Comparison of ENCODE assay signal across 9 mouse cellular contexts in the genomic region with DNA sequence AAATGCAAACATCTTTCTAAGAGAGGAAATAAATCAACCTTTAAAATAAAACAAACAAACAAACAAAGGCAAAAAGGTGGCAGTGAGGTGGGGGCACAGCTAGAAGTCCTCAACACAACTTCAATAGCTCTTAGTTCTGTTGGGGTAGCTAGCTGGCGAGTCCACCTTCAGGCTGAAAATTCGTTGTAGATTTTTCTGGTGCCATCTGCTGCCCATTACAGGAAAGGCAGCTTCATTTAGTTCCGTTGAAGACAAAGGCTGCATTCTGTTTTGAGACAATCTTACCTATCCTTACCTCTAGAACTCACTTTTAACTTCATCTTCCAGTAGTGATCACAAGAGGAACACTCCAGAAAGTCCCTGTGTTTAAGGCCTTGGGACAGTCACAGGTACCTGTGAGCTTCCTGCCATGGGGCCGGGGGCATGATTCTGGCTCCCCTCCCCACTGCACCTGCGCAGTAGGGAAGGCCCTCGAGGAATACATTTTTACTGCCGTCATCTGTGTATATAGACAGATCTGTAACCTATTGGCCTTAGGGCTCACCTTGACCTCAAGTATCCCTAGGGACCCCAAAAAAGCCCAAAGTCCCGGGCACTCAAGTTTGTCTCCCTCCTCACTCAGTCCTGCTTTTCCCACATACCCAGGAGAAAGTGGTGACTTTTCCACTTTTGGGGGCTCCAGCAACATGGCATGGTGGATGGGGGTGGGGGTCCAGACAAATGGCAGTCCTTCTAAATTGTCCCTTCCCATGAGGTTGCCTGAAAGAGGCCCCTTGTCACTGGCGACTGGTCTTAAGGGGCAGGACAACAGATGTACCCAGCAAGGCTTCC. TPM values are rescaled to one million over a fixed set of nuclear protein-coding genes. Genes with fewer than 3 reads are reported as not detected.
DNase-seq lines count a peak whose midpoint lies in the region; ATAC-seq lines count a peak whose summit lies in the region.
"Had no signal": no experiment of that assay in that cellular context is flagged by ENCODE, and none has a peak within 500 bp of the region (broad histone marks: within the 10 kb centered on the region; RNA-seq: fewer than 3 reads in every experiment).

No protein-coding gene starts in this region.

- H3K9me3 ChIP-seq in embryonic facial prominence, embryonic 11.5 days (replicated peaks; ENCODE audit: control insufficient read depth, low read length) = no peaks in the 10 kb centered on the region
- H3K9me3 ChIP-seq in hindbrain, embryonic 12.5 days (replicated peaks) = no peaks in the 10 kb centered on the region
- H3K9me3 ChIP-seq in limb, embryonic 11.5 days (ENCODE audit: control insufficient read depth, low read length) = no peaks in the 10 kb centered on the region

- WGBS in embryonic facial prominence, embryonic 11.5 days = 49% methylated on average over 9 of the region's 9 CpGs
- WGBS in hindbrain, embryonic 12.5 days = 55% methylated on average over 9 of the region's 9 CpGs
- 49% methylated on average over 9 of the region's 9 CpGs for WGBS in limb, embryonic 11.5 days

- no peaks in the 10 kb centered on the region for H3K36me3 ChIP-seq in embryonic facial prominence, embryonic 11.5 days (replicated peaks; ENCODE audit: control insufficient read depth, insufficient read depth, low read depth, low read length)
- no peaks in the 10 kb centered on the region for H3K36me3 ChIP-seq in hindbrain, embryonic 12.5 days
- no peaks in the 10 kb centered on the region for H3K36me3 ChIP-seq in limb, embryonic 11.5 days (ENCODE audit: control insufficient read depth, insufficient read depth, low read length)

- peaks cover 10% of the 10 kb centered on the region for H3K27me3 ChIP-seq in embryonic facial prominence, embryonic 11.5 days (ENCODE audit: control insufficient read depth, insufficient read depth, low read length)
- peaks cover 49% of the 10 kb centered on the region for H3K27me3 ChIP-seq in hindbrain, embryonic 12.5 days
- H3K27me3 ChIP-seq in limb, embryonic 11.5 days (ENCODE audit: control insufficient read depth, insufficient read depth, low read length) = peaks cover 17% of the 10 kb centered on the region

- H3K9ac ChIP-seq in embryonic facial prominence, embryonic 11.5 days (replicated peaks; ENCODE audit: low read length) = no peak overlapping the region
- no peak overlapping the region for H3K9ac ChIP-seq in hindbrain, embryonic 12.5 days
- no peak overlapping the region for H3K9ac ChIP-seq in limb, embryonic 11.5 days (ENCODE audit: low read length)

- H3K4me3 ChIP-seq in embryonic facial prominence, embryonic 11.5 days (ENCODE audit: low read depth, low read length) = no peak overlapping the region
- no peak overlapping the region for H3K4me3 ChIP-seq in hindbrain, embryonic 12.5 days
- no peak overlapping the region for H3K4me3 ChIP-seq in limb, embryonic 11.5 days (ENCODE audit: low read depth, low read length)

- H3K4me2 ChIP-seq in embryonic facial prominence, embryonic 11.5 days (ENCODE audit: low read depth, low read length) = no peak overlapping the region
- H3K4me2 ChIP-seq in hindbrain, embryonic 12.5 days (replicated peaks) = no peak overlapping the region; the same call in 1 of the 2 replicates
- H3K4me2 ChIP-seq in limb, embryonic 11.5 days (ENCODE audit: low read depth, severe bottlenecking) = 0 out of 2 replicates have a peak overlapping the region, but pooled peaks have one; percentile 12

- no peak overlapping the region for H3K27ac ChIP-seq in embryonic facial prominence, embryonic 11.5 days (replicated peaks; ENCODE audit: low read depth, low read length)
- H3K27ac ChIP-seq in hindbrain, embryonic 12.5 days = no peak overlapping the region
- H3K27ac ChIP-seq in limb, embryonic 11.5 days (replicated peaks; ENCODE audit: low read depth, low read length) = no peak overlapping the region

- no peaks in the 10 kb centered on the region for H3K4me1 ChIP-seq in embryonic facial prominence, embryonic 11.5 days (ENCODE audit: control insufficient read depth, insufficient read depth, low read length)
- H3K4me1 ChIP-seq in hindbrain, embryonic 12.5 days = peaks cover 7% of the 10 kb centered on the region
- H3K4me1 ChIP-seq in limb, embryonic 11.5 days (ENCODE audit: control insufficient read depth, insufficient read depth, low read length) = peaks cover 6% of the 10 kb centered on the region; the same call in 1 of the 2 replicates

- peak; percentile 73 for DNase-seq in layer of hippocampus, adult 11-12 months (ENCODE audit: low spot score)
- DNase-seq in layer of hippocampus, postnatal 36 days = no peak
- peak; percentile 75 for DNase-seq in embryonic facial prominence, embryonic 11.5 days (ENCODE audit: low spot score)
- peak; percentile 65 for DNase-seq in limb, embryonic 11.5 days (ENCODE audit: low spot score)
- peak; percentile 33 for DNase-seq in neural tube, embryonic 10.5 days (ENCODE audit: extremely low spot score, low spot score)
- DNase-seq in thymus, postnatal 25 days = peak; percentile 56

- peak; percentile 18 for ATAC-seq in activated CD4-positive, CD25-positive, alpha-beta regulatory T cell, adult 4 months
- 0 out of 2 replicates have a peak, but pooled peaks have one; percentile 29 for ATAC-seq in embryonic facial prominence, embryonic 11.5 days (replicated peaks; ENCODE audit: insufficient number of reproducible peaks, low FRiP score, low TSS enrichment, low read depth)
- peak; percentile 32; the same call in 1 of the 2 replicates for ATAC-seq in hindbrain, embryonic 12.5 days (ENCODE audit: low FRiP score)
- no peak for ATAC-seq in limb, embryonic 11.5 days (ENCODE audit: insufficient number of reproducible peaks, low FRiP score, low TSS enrichment, low read depth)

RNA-seq across cellular contexts. Expression of a gene that starts 0.7 kb away (rescaled TPM):
- under 1 TPM; 0.13 to 0.25 TPM for total RNA-seq in layer of hippocampus, postnatal 36 days (2021)
- polyA plus RNA-seq in activated CD4-positive, CD25-positive, alpha-beta regulatory T cell, adult 4 months (2017; shearing (Covaris generic)) = under 1 TPM; 0.11 to 0.36 TPM
- 15.1 and 15.6 TPM in 2 replicates for polyA plus RNA-seq in embryonic facial prominence, embryonic 11.5 days (2014; fragmentation: Nextera tagmentation; extraction: Ambion mirVana)
- polyA plus RNA-seq in hindbrain, embryonic 12.5 days (2016; fragmentation: Nextera tagmentation; extraction: Ambion mirVana) = 11.6 and 13.3 TPM in 2 replicates
- polyA plus RNA-seq in limb, embryonic 11.5 days (2014; fragmentation: Nextera tagmentation; extraction: Ambion mirVana) = 14.6 and 16.0 TPM in 2 replicates

RNA-seq across cellular contexts. Expression of a gene that starts 40.2 kb away (rescaled TPM):
- not detected for total RNA-seq in layer of hippocampus, postnatal 36 days (2021)
- polyA plus RNA-seq in activated CD4-positive, CD25-positive, alpha-beta regulatory T cell, adult 4 months (2017; shearing (Covaris generic)) = not detected
- polyA plus RNA-seq in embryonic facial prominence, embryonic 11.5 days (2014; fragmentation: Nextera tagmentation; extraction: Ambion mirVana) = not detected in 2 replicates
- polyA plus RNA-seq in hindbrain, embryonic 12.5 days (2016; fragmentation: Nextera tagmentation; extraction: Ambion mirVana) = not detected in 2 replicates
- not detected in 2 replicates for polyA plus RNA-seq in limb, embryonic 11.5 days (2014; fragmentation: Nextera tagmentation; extraction: Ambion mirVana)
- total RNA-seq: layer of hippocampus, postnatal 14 days had no signal

RNA-seq across cellular contexts. Expression of a gene that starts 40.3 kb away (rescaled TPM):
- total RNA-seq in layer of hippocampus, postnatal 36 days (2021) = 100 to 1,000 TPM; 922 to 985 TPM
- 10 to 100 TPM in 1 of 2 experiments, 1 to 10 TPM in 1; 7.7 to 12.0 TPM for polyA plus RNA-seq in activated CD4-positive, CD25-positive, alpha-beta regulatory T cell, adult 4 months (2017; shearing (Covaris generic))
- 23.7 and 24.0 TPM in 2 replicates for polyA plus RNA-seq in embryonic facial prominence, embryonic 11.5 days (2014; fragmentation: Nextera tagmentation; extraction: Ambion mirVana)
- 62.9 and 69.2 TPM in 2 replicates for polyA plus RNA-seq in hindbrain, embryonic 12.5 days (2016; fragmentation: Nextera tagmentation; extraction: Ambion mirVana)
- polyA plus RNA-seq in limb, embryonic 11.5 days (2014; fragmentation: Nextera tagmentation; extraction: Ambion mirVana) = 16.6 and 19.3 TPM in 2 replicates

Comparison
In these comparisons a context has a peak if more than half of its experiments do, and no peak if none do; other contexts are left out.
1. DNase-seq: peak in layer of hippocampus, adult 11-12 months (single experiment), embryonic facial prominence, embryonic 11.5 days (single experiment), limb, embryonic 11.5 days (single experiment), neural tube, embryonic 10.5 days (single experiment) and thymus, postnatal 25 days (single experiment); none in layer of hippocampus, postnatal 36 days (0 of 2).